Mouse (Mus musculus) erythroblast, embryonic 14.5 days (primary cell): ENCODE data around the gene Lrrc1. TPM values are rescaled to one million over a fixed set of nuclear protein-coding genes. Genes with fewer than 3 reads are reported as not detected.

ENCODE experiments used
- H3K27me3 ChIP-seq: 2 replicates; pipeline ENCODE4 v1.6.1; 2012; ENCODE audit warnings: inconsistent platforms; ENCODE audit not compliant: control insufficient read depth
- H3K36me3 ChIP-seq: 2 replicates; pipeline ENCODE4 v1.6.1; 2012; ENCODE audit warnings: mild to moderate bottlenecking, inconsistent platforms; ENCODE audit not compliant: control insufficient read depth
- H3K4me1 ChIP-seq: 2 replicates; pipeline ENCODE4 v1.6.1; 2012; ENCODE audit warnings: inconsistent platforms; ENCODE audit not compliant: control insufficient read depth
- H3K4me3 ChIP-seq: replicated peaks from 2 replicates; pipeline ENCODE3; 2012; ENCODE audit warnings: moderate library complexity, mild to moderate bottlenecking, inconsistent platforms
- H3K9me3 ChIP-seq: 2 replicates; pipeline ENCODE4 v1.6.1; 2012; ENCODE audit warnings: low read length, inconsistent platforms, mixed read lengths; ENCODE audit not compliant: control insufficient read depth
- GATA1 ChIP-seq: IDR thresholded peaks from 2 replicates; pipeline ENCODE4 v1.6.1; 2012; ENCODE audit warnings: low read length, inconsistent platforms, mixed read lengths
- TAL1 ChIP-seq: IDR thresholded peaks from 3 replicates; pipeline ENCODE4 v1.6.1; 2012; ENCODE audit warnings: low read length, inconsistent platforms, mixed read lengths
- polyA plus RNA-seq: library from polyadenylated mRNA; stranded (reverse); fragments of >175 nt; gene quantifications from 2 replicates; pipeline ENCODE4 v1.2.3, GENCODE M21; 2012

The Lrrc1 gene
- polyA plus RNA-seq, 1 experiment, result 0.09 TPM

GRCm38 (mm10) chr9:77480574-77481319, 63.9 kb downstream of the Lrrc1 start:
- TF ChIP-seq TAL1, result no peak
- TF ChIP-seq GATA1, result no peak
- Histone ChIP-seq H3K27me3 (no peaks in the 10 kb centered on the region), H3K4me1 (peaks cover under 1% of the 10 kb centered on the region; the same call in 1 of the 2 replicates), H3K9me3 (no peaks in the 10 kb centered on the region), H3K4me3 (no peak overlapping the region), H3K36me3 (no peaks in the 10 kb centered on the region)

DNA sequence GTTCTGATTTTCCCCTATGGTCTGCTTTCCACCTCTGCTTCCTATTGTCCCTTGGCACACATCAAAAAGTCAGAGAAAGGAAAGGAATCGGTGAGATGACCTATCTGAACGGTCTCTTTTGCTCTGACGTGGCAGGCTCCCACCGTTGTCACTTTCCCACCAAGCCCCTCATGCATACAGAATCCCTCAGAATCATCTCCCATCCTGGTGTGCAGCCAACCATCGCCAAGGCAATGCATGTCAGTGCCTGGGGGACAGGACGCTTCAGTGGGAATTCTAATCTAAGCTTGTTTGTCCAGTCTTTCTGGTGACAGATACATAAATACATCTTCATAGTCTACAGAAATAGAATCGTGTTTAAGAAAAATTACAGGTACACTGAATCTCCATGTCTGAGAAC, 64.7 kb downstream of the Lrrc1 start:
- Histone ChIP-seq H3K9me3 (no peaks in the 10 kb centered on the region), H3K4me1 (no peaks in the 10 kb centered on the region)
- TF ChIP-seq TAL1 (no peak), GATA1 (no peak)

DNA sequence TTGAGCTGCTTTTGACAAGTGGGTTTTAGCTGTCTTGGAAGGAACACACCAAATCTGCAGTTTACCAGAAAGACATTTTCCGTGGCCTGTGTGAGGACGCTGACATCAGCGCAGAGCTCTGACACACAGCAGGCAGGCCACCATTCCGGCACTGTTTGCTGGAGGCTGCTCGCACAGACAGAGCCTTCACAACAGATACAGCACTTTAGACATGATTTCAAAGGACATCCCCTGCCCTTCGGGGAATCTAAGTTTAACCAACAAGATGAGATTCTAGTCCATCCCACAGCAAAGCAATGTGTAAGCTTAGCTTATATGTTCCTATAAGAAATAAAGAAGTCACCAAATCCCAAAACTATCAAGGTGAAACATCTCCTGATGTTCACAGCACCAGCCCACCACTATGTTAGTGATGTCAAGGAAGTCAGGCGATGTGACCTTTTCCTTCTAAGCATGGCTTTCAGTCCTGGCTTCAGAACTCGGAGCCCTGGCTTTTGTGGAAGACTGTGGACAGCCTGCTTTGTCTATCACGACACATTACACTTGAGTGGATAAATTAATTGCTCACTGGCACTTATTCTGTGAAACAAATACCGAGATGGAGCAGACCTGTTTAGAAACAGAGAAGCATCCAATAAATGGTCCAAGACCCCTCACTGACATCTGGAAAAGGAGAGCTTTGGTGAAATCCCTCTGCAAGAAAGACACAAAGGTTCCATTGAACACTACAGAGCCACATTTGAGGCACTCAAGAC, 66.3 kb downstream of the Lrrc1 start:
- H3K4me1 ChIP-seq, result no peaks in the 10 kb centered on the region
- H3K27me3 ChIP-seq, result no peaks in the 10 kb centered on the region
- H3K36me3 ChIP-seq, result no peaks in the 10 kb centered on the region
- no peak overlapping the region for H3K4me3 ChIP-seq
- no peaks in the 10 kb centered on the region for H3K9me3 ChIP-seq
- TF ChIP-seq TAL1 (no peak), GATA1 (no peak)

More for the DNA sequence above, 64.7 kb downstream of the Lrrc1 start:
- H3K4me3 ChIP-seq, result no peak overlapping the region
- H3K36me3 ChIP-seq, result no peaks in the 10 kb centered on the region
- H3K27me3 ChIP-seq, result no peaks in the 10 kb centered on the region

- TF ChIP-seq TAL1 (no peak), GATA1 (no peak)
- Histone ChIP-seq H3K36me3 (no peaks in the 10 kb centered on the region), H3K4me3 (no peak overlapping the region), H3K27me3 (no peaks in the 10 kb centered on the region), H3K4me1 (no peaks in the 10 kb centered on the region; the same call in 1 of the 2 replicates), H3K9me3 (no peaks in the 10 kb centered on the region)
Measured at GRCm38 (mm10) chr9:77474535-77474934, 70.1 kb downstream of the Lrrc1 start.

DNA sequence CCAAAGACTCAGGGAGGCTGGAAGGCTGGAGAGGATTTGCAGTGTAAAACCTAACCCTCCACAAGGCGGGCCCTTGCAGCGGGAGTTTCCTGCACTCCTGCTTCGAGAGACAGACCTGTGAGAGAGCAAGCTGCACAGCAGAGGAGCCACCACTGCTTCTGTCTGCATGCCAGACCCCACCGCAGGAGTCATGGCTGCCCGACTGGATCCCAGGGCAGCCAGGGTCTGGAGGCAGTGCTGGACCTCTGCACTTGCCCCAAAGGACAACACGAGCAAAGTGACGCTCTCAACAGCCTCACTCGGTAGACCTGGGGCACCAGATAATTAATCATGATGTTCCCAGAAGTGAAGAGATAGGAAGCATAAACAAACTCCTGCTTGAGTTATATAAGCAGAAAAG, 72.1 kb downstream of the Lrrc1 start:
- no peak overlapping the region for H3K4me3 ChIP-seq
- no peaks in the 10 kb centered on the region for H3K36me3 ChIP-seq
- no peaks in the 10 kb centered on the region for H3K9me3 ChIP-seq
- H3K4me1 ChIP-seq, result no peaks in the 10 kb centered on the region; the same call in 1 of the 2 replicates
- H3K27me3 ChIP-seq, result no peaks in the 10 kb centered on the region
- TF ChIP-seq TAL1 (no peak), GATA1 (no peak)

- Histone ChIP-seq H3K4me3 (no peak overlapping the region), H3K4me1 (peaks cover 4% of the 10 kb centered on the region; the same call in 1 of the 2 replicates), H3K36me3 (no peaks in the 10 kb centered on the region), H3K9me3 (no peaks in the 10 kb centered on the region), H3K27me3 (no peaks in the 10 kb centered on the region)
- no peak for TF ChIP-seq TAL1
- TF ChIP-seq GATA1, result no peak
Measured at GRCm38 (mm10) chr9:77471646-77472220, 72.9 kb downstream of the Lrrc1 start.

- no peak for TF ChIP-seq TAL1
- TF ChIP-seq GATA1, result no peak
- no peaks in the 10 kb centered on the region for H3K36me3 ChIP-seq
- H3K4me3 ChIP-seq, result no peak overlapping the region
- H3K9me3 ChIP-seq, result no peaks in the 10 kb centered on the region
- H3K27me3 ChIP-seq, result no peaks in the 10 kb centered on the region
- H3K4me1 ChIP-seq, result peaks cover 4% of the 10 kb centered on the region; the same call in 1 of the 2 replicates
Measured at GRCm38 (mm10) chr9:77469791-77470607, 74.7 kb downstream of the Lrrc1 start.

GRCm38 (mm10) chr9:77466926-77467325, 77.7 kb downstream of the Lrrc1 start:
- Histone ChIP-seq H3K4me3 (no peak overlapping the region), H3K27me3 (no peaks in the 10 kb centered on the region), H3K9me3 (no peaks in the 10 kb centered on the region), H3K4me1 (peaks cover 8% of the 10 kb centered on the region), H3K36me3 (no peaks in the 10 kb centered on the region)
- TF ChIP-seq GATA1 (no peak), TAL1 (no peak)
